Mouse (Mus musculus) ES-Bruce4 (cell line): Measurements from ENCODE around the gene Glis1. TPM values are rescaled to one million over a fixed set of nuclear protein-coding genes. Genes with fewer than 3 reads are reported as not detected.

Experiments
- H3K27ac ChIP-seq: 2 replicates; pipeline ENCODE4 v1.5.1; 2012; ENCODE audit warnings: low read length, inconsistent platforms; ENCODE audit not compliant: insufficient read depth
- H3K27me3 ChIP-seq: 2 replicates; pipeline ENCODE4 v1.6.1; 2012; ENCODE audit warnings: mild to moderate bottlenecking, low read length, inconsistent platforms; ENCODE audit not compliant: control insufficient read depth, poor library complexity, insufficient read depth, severe bottlenecking
- H3K36me3 ChIP-seq: 2 replicates; pipeline ENCODE4 v1.6.1; 2012; ENCODE audit warnings: inconsistent platforms, mild to moderate bottlenecking, low read length, moderate library complexity; ENCODE audit not compliant: control insufficient read depth, poor library complexity, insufficient read depth, severe bottlenecking
- H3K4me1 ChIP-seq: one replicate; pipeline ENCODE4 v1.8.1; 2011; ENCODE audit warnings: low read length; ENCODE audit not compliant: control insufficient read depth, insufficient read depth
- H3K4me3 ChIP-seq: 2 replicates; pipeline ENCODE4 v1.5.1; 2011; ENCODE audit warnings: low read depth, mild to moderate bottlenecking, low read length
- H3K9ac ChIP-seq: 2 replicates; pipeline ENCODE4 v1.6.1; 2012; ENCODE audit warnings: low read depth, mild to moderate bottlenecking, inconsistent platforms; ENCODE audit not compliant: poor library complexity, severe bottlenecking
- H3K9me3 ChIP-seq: replicated peaks from 2 replicates; pipeline ENCODE4 v1.6.1; 2012; ENCODE audit warnings: mild to moderate bottlenecking, low read length, inconsistent platforms; ENCODE audit not compliant: control insufficient read depth, poor library complexity, insufficient read depth, severe bottlenecking
- CTCF ChIP-seq: IDR thresholded peaks from one replicate; pipeline ENCODE4 v1.8.1; 2011; ENCODE audit warnings: low read depth, low read length
- EP300 ChIP-seq: IDR thresholded peaks from 2 replicates; pipeline ENCODE4 v1.6.1; 2011; ENCODE audit warnings: low read depth, low read length; ENCODE audit not compliant: insufficient read depth
- POLR2A ChIP-seq: IDR thresholded peaks from one replicate; pipeline ENCODE4 v1.8.1; 2011; ENCODE audit warnings: low read length; ENCODE audit not compliant: insufficient read depth
- polyA plus RNA-seq: library from polyadenylated mRNA; stranded (reverse); fragments of >200 nt; gene quantifications from 2 replicates; pipeline ENCODE4 v1.2.4, GENCODE M21; 2011; ENCODE audit warnings: low read depth; ENCODE audit not compliant: missing spikeins, insufficient read depth, insufficient read length

The Glis1 gene
- polyA plus RNA-seq, 1 experiment: 0.28 TPM

GRCm38 (mm10) chr4:107580883-107581282, 146.5 kb downstream of the Glis1 start:
- Histone ChIP-seq H3K4me3 (no peak overlapping the region), H3K4me1 (no peaks in the 10 kb centered on the region), H3K27me3 (no peaks in the 10 kb centered on the region), H3K27ac (no peak overlapping the region), H3K9ac (no peak overlapping the region), H3K9me3 (no peaks in the 10 kb centered on the region), H3K36me3 (no peaks in the 10 kb centered on the region)
- TF ChIP-seq POLR2A (no peak), EP300 (no peak), CTCF (no peak)

DNA sequence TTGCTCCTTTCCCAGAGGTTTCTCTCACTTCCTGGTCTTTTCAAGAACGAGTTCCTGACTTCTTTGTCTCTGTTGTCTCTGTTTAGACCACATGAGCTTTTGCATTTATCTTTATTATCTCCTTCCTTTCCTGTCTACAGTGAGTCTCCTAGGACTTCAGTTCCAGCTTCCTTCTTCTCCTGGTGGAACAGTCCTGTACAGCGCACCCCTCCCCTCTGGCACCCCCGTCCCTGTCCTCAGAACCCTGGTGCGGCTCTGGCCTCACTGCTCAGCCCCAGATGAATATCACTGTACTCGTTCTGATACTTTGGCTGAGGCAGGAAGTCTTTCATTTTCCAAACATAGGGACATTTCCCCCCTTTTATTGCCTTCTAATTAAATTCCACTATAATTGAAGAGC, 152.0 kb downstream of the Glis1 start:
- H3K9ac ChIP-seq: no peak overlapping the region
- no peak overlapping the region for H3K4me3 ChIP-seq
- no peak overlapping the region for H3K27ac ChIP-seq
- TF ChIP-seq EP300 (no peak), CTCF (no peak), POLR2A (no peak)
- no peaks in the 10 kb centered on the region for H3K4me1 ChIP-seq
- H3K27me3 ChIP-seq: no peaks in the 10 kb centered on the region
- H3K9me3 ChIP-seq: no peaks in the 10 kb centered on the region
- no peaks in the 10 kb centered on the region for H3K36me3 ChIP-seq

DNA sequence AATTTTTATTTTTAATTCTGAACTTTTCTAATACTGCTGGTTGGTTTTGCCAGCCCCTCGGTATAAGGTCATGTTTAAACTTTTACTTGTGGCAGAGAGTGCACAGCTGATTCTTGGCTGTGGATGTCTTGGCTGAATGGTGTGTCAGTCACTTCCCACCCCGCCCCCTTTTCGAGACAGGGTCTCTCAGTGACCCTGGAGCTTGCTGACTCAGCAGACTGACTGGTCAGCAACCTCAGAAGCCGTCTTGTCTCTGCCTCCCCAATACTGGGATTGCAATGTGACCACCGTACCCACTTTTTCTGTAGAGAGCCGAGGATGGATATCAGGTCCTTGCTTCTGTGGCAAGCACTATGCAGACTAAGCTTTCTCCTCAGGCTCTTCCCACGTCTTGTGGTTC, 154.2 kb downstream of the Glis1 start:
- Histone ChIP-seq H3K4me1 (no peaks in the 10 kb centered on the region), H3K27ac (no peak overlapping the region), H3K4me3 (no peak overlapping the region), H3K36me3 (no peaks in the 10 kb centered on the region), H3K9me3 (no peaks in the 10 kb centered on the region), H3K9ac (no peak overlapping the region), H3K27me3 (no peaks in the 10 kb centered on the region)
- TF ChIP-seq CTCF: no peak
- no peak for TF ChIP-seq POLR2A
- TF ChIP-seq EP300: no peak

- Histone ChIP-seq H3K27ac (no peak overlapping the region), H3K9ac (no peak overlapping the region), H3K4me1 (no peaks in the 10 kb centered on the region), H3K36me3 (no peaks in the 10 kb centered on the region), H3K4me3 (no peak overlapping the region), H3K27me3 (no peaks in the 10 kb centered on the region), H3K9me3 (no peaks in the 10 kb centered on the region)
- TF ChIP-seq POLR2A (no peak), EP300 (no peak), CTCF (no peak)
Measured at GRCm38 (mm10) chr4:107589046-107589445, 154.7 kb downstream of the Glis1 start.

DNA sequence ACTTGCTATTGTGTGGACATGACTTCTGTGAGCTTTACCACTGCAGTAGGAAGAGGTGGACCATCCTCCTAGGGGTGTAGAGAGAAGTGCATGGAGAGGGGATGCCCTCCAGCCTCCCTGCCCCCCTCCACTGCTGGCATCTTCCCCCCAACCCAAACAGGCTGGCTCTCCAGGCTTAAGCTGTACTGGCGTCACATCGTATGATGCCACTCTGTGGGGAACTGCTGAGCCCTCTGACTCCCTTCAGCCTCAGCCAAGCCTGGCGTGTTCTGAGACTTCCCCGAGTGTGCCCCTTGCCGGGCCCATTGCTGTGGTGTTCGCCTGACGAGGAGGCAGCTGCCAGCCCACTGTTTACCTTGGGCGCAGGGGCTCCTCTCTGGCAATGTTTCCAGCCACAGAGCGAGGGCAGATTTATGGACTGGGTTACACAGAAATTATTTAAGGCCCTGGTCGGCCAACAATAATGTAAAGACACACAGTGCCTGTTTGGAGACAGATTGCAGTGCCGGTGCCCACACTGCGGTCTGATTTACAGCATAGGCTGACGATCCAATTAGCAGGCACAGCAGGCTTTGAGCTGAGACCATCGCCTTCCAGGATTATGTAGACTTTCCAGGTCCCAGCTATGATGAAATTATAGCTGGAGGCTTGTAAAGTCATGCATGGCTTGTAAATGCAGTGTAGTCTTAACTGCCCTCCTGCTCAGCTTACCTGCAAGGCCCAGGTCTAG, 156.6 kb downstream of the Glis1 start:
- Histone ChIP-seq H3K36me3 (no peaks in the 10 kb centered on the region), H3K9me3 (no peaks in the 10 kb centered on the region), H3K27me3 (no peaks in the 10 kb centered on the region), H3K4me1 (no peaks in the 10 kb centered on the region), H3K9ac (no peak overlapping the region), H3K4me3 (no peak overlapping the region), H3K27ac (no peak overlapping the region)
- TF ChIP-seq EP300 (no peak), CTCF (no peak), POLR2A (no peak)

DNA sequence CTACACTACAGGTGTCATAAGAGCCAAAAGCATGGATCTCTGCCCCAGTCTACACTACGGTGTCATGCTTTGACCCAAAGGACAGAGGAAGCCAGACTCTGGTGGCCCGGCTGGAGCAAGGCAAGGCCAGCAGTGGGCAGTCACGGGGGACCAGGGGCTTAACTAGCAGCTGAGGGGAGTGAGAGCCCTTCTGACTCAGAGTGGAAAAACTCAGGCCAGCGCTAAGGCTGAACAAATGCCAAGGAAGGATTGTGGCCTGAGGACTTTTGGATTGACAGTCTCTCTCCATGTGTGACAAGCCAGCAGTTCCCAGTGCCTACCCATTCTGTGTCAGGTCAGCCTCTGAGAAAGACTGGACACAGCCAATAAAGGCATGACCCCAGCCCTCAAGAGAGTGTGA, 159.0 kb downstream of the Glis1 start:
- no peak overlapping the region for H3K4me3 ChIP-seq
- no peaks in the 10 kb centered on the region for H3K9me3 ChIP-seq
- no peak overlapping the region for H3K27ac ChIP-seq
- H3K27me3 ChIP-seq: no peaks in the 10 kb centered on the region
- TF ChIP-seq CTCF (no peak), POLR2A (no peak), EP300 (no peak)
- H3K4me1 ChIP-seq: no peaks in the 10 kb centered on the region
- H3K9ac ChIP-seq: no peak overlapping the region
- H3K36me3 ChIP-seq: no peaks in the 10 kb centered on the region
